Mouse (Mus musculus): Measurements from ENCODE around the gene Sgo2a.

- TF ChIP-seq CTCF (IDR thresholded peaks at IDR 0.05) (no peak), EP300 (IDR thresholded peaks at IDR 0.05) (no peak)
Measured at GRCm38 (mm10) chr1:58070091-58070490, 74.3 kb downstream of the Sgo2a start.
